Mouse (Mus musculus) olfactory bulb, adult 2 months (tissue): Measurements from ENCODE around the gene Fry. TPM values are rescaled to one million over a fixed set of nuclear protein-coding genes. Genes with fewer than 3 reads are reported as not detected.
A peak's percentile ranks its signal among the peaks of the same experiment; 100 is the strongest.

Experiments
- H3K27ac ChIP-seq: fragments of 200-500 bp; 2 replicates; pipeline ENCODE4 v1.5.1; 2012; ENCODE audit warnings: low read depth, low read length; ENCODE audit not compliant: insufficient read depth
- H3K4me1 ChIP-seq: fragments of 200-500 bp; 2 replicates; pipeline ENCODE4 v1.6.1; 2012; ENCODE audit warnings: low read length; ENCODE audit not compliant: control insufficient read depth, insufficient read depth
- H3K4me3 ChIP-seq: fragments of 200-500 bp; 2 replicates; pipeline ENCODE4 v1.5.1; 2012; ENCODE audit warnings: mild to moderate bottlenecking, low read depth, low read length, moderate library complexity; ENCODE audit not compliant: insufficient read depth
- CTCF ChIP-seq: fragments of 200-500 bp; IDR thresholded peaks from 2 replicates; pipeline ENCODE4 v1.5.1; 2012; ENCODE audit warnings: low read depth, mild to moderate bottlenecking, low read length, moderate library complexity; ENCODE audit not compliant: insufficient read depth
- POLR2A ChIP-seq: fragments of 200-500 bp; IDR thresholded peaks from 2 replicates; pipeline ENCODE4 v1.6.1; 2012; ENCODE audit warnings: mild to moderate bottlenecking, low read depth, low read length, moderate library complexity; ENCODE audit not compliant: insufficient read depth
- WGBS: fragments of 180-500 bp; shearing (Covaris S2); methylation state at CpG from one replicate; pipeline ENCODE4 v1.1.7; 2018; 5-methylcytosine and 5-hydroxymethylcytosine counted together
- polyA plus RNA-seq: library from polyadenylated mRNA; stranded (reverse); fragments of >200 nt; gene quantifications from 2 replicates; pipeline ENCODE4 v1.2.4, GENCODE M21; 2012; ENCODE audit warnings: low replicate concordance; ENCODE audit not compliant: missing spikeins, insufficient read depth, insufficient read length

Fry gene
- polyA plus RNA-seq, 1 experiment = not detected

DNA sequence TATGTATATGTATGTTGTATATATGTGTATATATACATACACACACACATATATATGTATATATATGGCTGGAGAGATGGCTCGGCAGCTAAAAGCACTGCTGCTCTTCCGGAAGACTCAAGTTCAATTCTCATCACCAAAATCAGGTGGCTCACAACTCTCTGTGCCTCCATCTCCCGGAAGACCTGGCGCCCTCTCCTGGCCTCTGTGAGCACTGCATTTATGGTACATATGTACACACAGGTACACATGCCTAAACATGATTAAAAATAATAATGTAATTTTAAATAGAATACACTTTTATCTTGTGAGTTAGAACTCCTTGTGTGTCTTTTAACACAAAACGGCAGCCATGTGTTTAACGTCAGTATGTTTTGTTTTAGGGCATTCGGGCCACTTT is 312.8 kb downstream of the Fry start:
- WGBS = 97% methylated on average over 7 of the region's 7 CpGs
- Histone ChIP-seq H3K4me1 (no peaks in the 10 kb centered on the region), H3K4me3 (no peak overlapping the region), H3K27ac (no peak overlapping the region)
- TF ChIP-seq CTCF = peak; percentile 26; the same call in 1 of the 2 replicates
- no peak for TF ChIP-seq POLR2A

DNA sequence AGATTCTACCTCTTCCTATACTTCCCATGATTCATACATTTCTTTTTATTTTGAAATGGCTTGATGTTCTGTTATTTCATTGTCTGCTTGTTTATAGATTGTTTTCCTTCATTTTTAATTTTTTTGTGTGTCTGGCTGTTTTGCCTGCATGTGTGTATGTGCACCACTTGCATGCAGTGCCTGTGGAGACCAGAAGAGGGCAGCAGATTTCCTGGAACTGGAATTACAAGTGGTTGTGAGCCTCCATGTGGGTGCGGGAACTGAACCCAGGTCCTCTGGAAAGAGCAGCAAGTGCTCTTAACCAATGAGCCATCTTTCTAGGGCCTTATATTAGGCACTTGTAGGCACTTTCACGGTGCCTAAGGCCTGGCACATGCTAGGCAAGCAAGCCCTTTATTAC is 314.5 kb downstream of the Fry start:
- Histone ChIP-seq H3K4me3 (no peak overlapping the region), H3K4me1 (peaks cover 8% of the 10 kb centered on the region), H3K27ac (no peak overlapping the region)
- TF ChIP-seq POLR2A (no peak), CTCF (no peak)
- 94% methylated on average over 2 of the region's 2 CpGs for WGBS

DNA sequence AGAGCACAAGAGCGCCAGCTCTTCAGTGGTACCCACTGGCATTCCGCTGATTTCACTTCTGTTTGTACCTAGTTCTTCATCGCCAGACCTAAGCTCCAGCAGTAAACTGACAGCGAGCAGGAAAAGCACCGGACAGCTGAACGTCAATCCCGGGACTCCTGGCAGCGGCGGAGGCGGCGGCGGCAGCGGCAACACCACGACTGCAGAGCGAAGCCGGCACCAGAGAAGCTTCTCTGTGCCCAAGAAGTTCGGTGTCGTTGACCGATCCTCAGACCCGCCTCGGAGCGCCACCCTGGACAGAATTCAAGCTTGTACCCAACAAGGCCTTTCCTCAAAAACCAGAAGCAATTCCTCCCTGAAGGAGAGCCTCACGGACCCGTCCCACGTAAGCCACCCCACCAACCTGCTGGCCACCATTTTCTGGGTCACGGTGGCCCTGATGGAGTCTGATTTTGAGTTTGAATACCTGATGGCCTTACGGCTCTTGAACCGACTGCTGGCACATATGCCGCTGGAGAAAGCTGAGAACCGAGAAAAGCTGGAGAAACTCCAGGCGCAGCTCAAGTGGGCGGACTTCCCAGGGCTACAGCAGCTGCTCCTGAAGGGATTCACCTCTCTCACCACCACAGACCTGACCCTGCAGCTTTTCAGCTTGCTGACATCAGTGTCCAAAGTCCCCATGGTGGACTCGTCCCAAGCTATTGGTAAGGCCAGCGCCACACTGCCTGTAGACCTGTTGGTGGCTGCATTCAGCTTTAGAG is 318.4 kb downstream of the Fry start:
- no peak overlapping the region for H3K27ac ChIP-seq
- TF ChIP-seq POLR2A (no peak), CTCF (no peak)
- H3K4me1 ChIP-seq = peaks cover 8% of the 10 kb centered on the region
- 47% methylated on average over 34 of the region's 34 CpGs for WGBS
- H3K4me3 ChIP-seq = no peak overlapping the region

DNA sequence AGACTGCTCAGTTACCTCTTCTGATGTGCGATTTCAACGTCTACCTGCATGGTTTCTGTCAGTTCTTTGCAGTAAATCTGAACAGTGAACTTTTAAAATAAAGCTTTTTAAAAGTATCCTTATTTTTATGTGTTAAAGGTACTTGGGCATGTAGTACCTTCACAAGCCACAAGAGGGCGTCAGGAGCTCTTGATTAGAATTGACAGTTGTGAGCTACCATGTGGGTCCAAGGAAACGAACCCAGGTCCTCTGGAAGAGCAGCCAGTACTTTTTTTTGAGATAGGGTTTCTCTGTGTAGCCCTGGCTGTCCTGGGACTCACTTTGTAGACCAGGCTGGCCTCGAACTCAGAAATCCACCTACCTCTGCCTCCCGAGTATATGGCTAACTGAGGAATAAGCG is 323.2 kb downstream of the Fry start:
- 41% methylated on average over 7 of the region's 7 CpGs for WGBS
- Histone ChIP-seq H3K4me1 (peaks cover 4% of the 10 kb centered on the region), H3K4me3 (no peak overlapping the region), H3K27ac (no peak overlapping the region)
- TF ChIP-seq POLR2A (no peak), CTCF (peak; percentile 31; the same call in 1 of the 2 replicates)

DNA sequence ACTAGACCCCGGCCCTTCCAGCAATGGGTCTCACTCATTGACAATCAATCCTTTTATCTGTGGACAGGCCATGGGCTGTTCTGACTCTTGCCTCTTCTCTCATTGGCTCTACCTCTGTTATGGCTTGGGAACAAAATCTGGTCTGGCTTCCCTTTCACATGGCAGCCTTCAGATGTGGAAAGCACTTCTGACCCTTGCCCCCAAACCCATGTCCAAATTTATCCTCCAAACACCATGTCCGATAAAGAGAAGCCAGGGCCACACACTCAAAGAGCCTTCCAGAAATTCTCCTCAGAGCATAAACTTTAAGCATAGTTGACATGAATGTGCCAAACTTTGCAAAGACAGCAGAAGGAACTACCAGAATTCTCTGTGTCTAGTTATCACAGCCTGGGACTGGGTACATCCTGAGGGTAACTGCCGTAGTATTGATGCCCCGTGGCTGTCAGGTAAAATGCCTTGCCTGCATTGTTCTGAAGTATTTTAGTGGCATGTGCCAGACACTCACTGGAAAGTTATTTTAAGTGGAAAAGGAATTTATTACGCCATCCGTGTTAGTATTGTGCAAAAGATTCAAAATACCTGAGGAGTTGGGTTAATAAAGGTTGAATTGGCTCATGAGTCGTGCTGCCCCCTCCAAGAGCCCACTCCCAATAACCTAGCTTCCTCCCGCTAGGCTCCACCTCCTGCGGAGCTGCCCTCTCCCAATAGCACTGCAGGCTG is 333.0 kb downstream of the Fry start:
- no peak overlapping the region for H3K4me3 ChIP-seq
- TF ChIP-seq CTCF (no peak), POLR2A (no peak)
- no peaks in the 10 kb centered on the region for H3K4me1 ChIP-seq
- 82% methylated on average over 9 of the region's 9 CpGs for WGBS
- H3K27ac ChIP-seq = no peak overlapping the region

DNA sequence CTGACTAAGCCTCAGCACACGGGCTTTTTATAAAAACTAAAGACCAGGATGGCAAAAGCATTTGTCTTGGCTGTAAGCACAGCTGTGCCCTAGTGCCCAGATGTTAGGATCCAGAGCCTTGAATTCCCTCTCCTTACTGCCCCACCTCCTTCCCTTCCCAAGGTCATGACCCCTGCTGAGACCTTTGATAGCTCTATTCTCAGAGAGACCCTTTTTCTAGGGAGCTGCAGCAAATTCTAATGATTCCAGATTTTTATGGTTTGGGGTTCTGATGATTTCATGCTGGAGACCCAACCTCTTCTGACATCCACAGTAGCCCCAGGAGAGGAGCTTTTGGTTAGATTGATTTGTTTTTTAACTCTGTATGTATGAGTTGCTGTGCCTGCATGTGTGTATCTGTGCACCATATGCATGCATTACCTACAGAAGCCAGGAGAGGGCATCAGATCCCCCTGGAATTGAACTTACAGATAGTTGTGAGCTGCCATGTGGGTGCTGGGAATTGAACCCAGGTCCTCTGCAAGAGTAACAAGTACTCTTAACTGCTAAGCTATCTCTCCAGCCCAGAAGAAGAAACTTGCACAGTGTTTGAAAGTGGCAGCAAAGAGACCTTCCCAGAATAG is 333.7 kb downstream of the Fry start:
- WGBS = 44% methylated on average over 1 of the region's 1 CpGs
- H3K4me3 ChIP-seq = no peak overlapping the region
- TF ChIP-seq CTCF = no peak
- TF ChIP-seq POLR2A = no peak

DNA sequence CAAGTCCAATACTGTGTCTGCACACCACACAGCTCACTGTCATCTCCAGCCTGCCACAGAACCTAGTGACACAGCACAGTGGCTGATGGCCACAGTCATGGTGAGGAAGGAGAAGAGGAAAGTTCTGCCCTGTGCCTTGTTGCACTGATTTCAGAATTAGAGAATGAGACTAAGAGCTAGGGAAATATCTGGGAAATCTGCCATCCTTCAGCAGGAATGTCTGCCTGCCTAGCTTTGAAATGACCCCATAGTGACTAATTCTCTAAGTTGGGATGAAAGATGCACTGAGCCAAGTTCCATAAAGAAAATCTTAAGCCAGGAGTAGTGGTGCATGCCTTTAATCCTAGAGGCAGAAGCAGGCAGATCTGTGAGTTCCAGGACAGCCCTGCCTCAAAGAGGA is 334.2 kb downstream of the Fry start:
- H3K4me1 ChIP-seq = no peaks in the 10 kb centered on the region
- no peak overlapping the region for H3K27ac ChIP-seq
- TF ChIP-seq POLR2A (no peak), CTCF (no peak)
- H3K4me3 ChIP-seq = no peak overlapping the region

More for the DNA sequence above, 333.7 kb downstream of the Fry start:
- H3K27ac ChIP-seq = no peak overlapping the region
- H3K4me1 ChIP-seq = no peaks in the 10 kb centered on the region

DNA sequence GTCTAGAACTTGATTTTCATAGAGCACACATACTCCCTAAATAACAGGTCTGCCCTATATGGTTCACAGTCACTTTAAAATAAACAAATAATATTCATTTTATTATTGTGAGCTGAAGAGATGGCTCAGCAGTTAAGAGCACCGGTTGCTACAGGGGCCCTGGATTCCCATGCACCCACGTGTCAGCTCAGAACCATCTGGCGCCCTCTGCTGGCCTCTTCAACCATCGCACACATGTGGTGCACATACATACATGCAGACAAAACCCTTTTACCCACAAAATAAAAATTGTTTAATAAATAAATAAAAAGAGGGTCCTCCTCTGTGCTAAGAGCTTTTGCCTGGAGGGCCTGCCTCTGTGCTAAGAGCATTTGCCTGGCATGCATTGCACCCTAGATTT is 335.0 kb downstream of the Fry start:
- no peak overlapping the region for H3K4me3 ChIP-seq
- H3K4me1 ChIP-seq = no peaks in the 10 kb centered on the region
- H3K27ac ChIP-seq = no peak overlapping the region
- TF ChIP-seq CTCF = no peak
- no peak for TF ChIP-seq POLR2A
- WGBS = 87% methylated on average over 4 of the region's 4 CpGs

DNA sequence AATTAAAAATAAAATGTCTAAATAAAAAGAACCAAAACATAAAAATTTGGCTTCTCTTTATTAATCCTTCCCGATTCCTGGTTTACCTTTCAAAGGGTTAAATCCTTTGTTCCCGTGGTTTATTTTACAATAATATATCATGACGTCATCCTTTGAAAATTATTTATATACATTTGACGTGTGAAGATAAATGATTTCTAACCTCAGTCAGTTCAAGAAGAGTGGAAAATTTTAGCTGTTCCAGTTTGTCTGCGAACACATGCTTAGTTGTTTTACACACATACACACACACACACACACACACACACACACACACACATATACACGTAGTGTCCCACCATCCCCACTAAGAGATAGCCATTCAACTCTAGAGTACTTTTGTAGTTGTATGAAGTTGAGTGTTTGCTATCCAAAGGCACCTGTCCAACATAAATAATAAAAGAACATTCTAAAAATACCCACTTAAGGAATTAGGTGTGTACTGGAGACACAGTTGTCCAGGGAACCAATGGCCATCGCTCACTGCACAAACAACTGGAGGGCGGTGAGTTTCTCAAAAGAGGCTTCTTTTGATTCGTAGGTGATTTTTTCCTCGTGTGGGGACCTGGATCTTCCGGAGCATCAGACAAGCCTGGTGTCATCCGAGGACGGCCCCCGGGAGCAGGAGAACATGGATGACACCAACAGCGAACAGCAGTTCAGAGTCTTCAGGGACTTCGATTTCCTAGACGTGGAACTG is 338.9 kb downstream of the Fry start:
- WGBS = 80% methylated on average over 17 of the region's 17 CpGs
- Histone ChIP-seq H3K4me3 (no peak overlapping the region), H3K4me1 (no peaks in the 10 kb centered on the region), H3K27ac (no peak overlapping the region)
- no peak for TF ChIP-seq POLR2A
- TF ChIP-seq CTCF = no peak
